Mouse (Mus musculus): ENCODE results near the gene Fam20b. TPM values are rescaled to one million over a fixed set of nuclear protein-coding genes. Genes with fewer than 3 reads are reported as not detected.

Fam20b gene
- polyA plus RNA-seq, 1 experiment from 2014 or later: 45.5 TPM

GRCm38 (mm10) chr1:156642813-156643212, 76.1 kb downstream of the Fam20b start:
- H3K9me3 ChIP-seq: no peaks in the 10 kb centered on the region
- H3K4me3 ChIP-seq (replicated peaks): no peak overlapping the region
- H3K4me2 ChIP-seq (replicated peaks): no peak overlapping the region
- peaks cover 19% of the 10 kb centered on the region; the same call in 1 of the 2 replicates for H3K36me3 ChIP-seq
- WGBS: 72% methylated on average over 12 of the region's 12 CpGs
- no peak overlapping the region for H3K27ac ChIP-seq
- no peaks in the 10 kb centered on the region for H3K27me3 ChIP-seq (replicated peaks)
- no peak for ATAC-seq
- no peak overlapping the region for H3K9ac ChIP-seq
- no peaks in the 10 kb centered on the region for H3K4me1 ChIP-seq (replicated peaks)

DNA sequence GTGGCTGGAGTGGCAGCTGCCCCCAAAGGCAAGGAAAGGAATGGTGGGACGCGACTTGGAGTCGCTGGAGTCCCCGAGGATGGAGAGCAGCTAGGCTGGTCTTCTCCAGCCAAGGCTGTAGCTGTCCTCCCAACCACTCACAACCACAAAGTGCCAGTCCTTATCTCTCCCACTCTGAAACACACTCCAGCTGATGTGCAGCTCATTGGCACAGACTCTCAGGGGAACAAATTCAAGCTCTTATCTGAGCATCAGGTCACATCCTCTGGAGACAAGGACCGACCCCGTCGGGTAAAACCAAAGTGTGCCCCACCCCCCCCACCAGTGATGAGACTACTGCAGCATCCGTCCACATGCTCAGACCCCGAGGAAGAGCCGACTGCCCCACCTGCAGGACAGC, 77.1 kb downstream of the Fam20b start:
- Histone ChIP-seq H3K4me3 (replicated peaks) (no peak overlapping the region), H3K4me2 (replicated peaks) (no peak overlapping the region), H3K27ac (no peak overlapping the region), H3K4me1 (replicated peaks) (no peaks in the 10 kb centered on the region), H3K36me3 (peaks cover 19% of the 10 kb centered on the region; the same call in 1 of the 2 replicates), H3K27me3 (replicated peaks) (no peaks in the 10 kb centered on the region), H3K9ac (no peak overlapping the region), H3K9me3 (no peaks in the 10 kb centered on the region)
- ATAC-seq: no peak
- WGBS: 85% methylated on average over 10 of the region's 10 CpGs

- WGBS: 75% methylated on average over 4 of the region's 4 CpGs
- Histone ChIP-seq H3K4me1 (replicated peaks) (no peaks in the 10 kb centered on the region), H3K4me2 (replicated peaks) (no peak overlapping the region), H3K36me3 (peaks cover 19% of the 10 kb centered on the region; the same call in 1 of the 2 replicates), H3K9me3 (no peaks in the 10 kb centered on the region), H3K9ac (no peak overlapping the region), H3K27me3 (replicated peaks) (no peaks in the 10 kb centered on the region), H3K4me3 (replicated peaks) (no peak overlapping the region), H3K27ac (no peak overlapping the region)
- no peak for ATAC-seq
Measured at GRCm38 (mm10) chr1:156640577-156640976, 78.3 kb downstream of the Fam20b start.

GRCm38 (mm10) chr1:156639455-156639854, 79.4 kb downstream of the Fam20b start:
- H3K27me3 ChIP-seq (replicated peaks): no peaks in the 10 kb centered on the region
- 87% methylated on average over 5 of the region's 5 CpGs for WGBS
- no peak overlapping the region for H3K9ac ChIP-seq
- no peaks in the 10 kb centered on the region for H3K4me1 ChIP-seq (replicated peaks)
- no peak for ATAC-seq
- H3K4me2 ChIP-seq (replicated peaks): no peak overlapping the region
- peaks cover 21% of the 10 kb centered on the region; the same call in 1 of the 2 replicates for H3K36me3 ChIP-seq
- no peak overlapping the region for H3K27ac ChIP-seq
- H3K9me3 ChIP-seq: no peaks in the 10 kb centered on the region
- no peak overlapping the region for H3K4me3 ChIP-seq (replicated peaks)

- 85% methylated on average over 2 of the region's 2 CpGs for WGBS
- no peak for ATAC-seq
- Histone ChIP-seq H3K4me3 (replicated peaks) (no peak overlapping the region), H3K4me2 (replicated peaks) (no peak overlapping the region), H3K27me3 (replicated peaks) (no peaks in the 10 kb centered on the region), H3K27ac (no peak overlapping the region), H3K9me3 (no peaks in the 10 kb centered on the region), H3K4me1 (replicated peaks) (no peaks in the 10 kb centered on the region), H3K9ac (no peak overlapping the region), H3K36me3 (peaks cover 18% of the 10 kb centered on the region)
Measured at GRCm38 (mm10) chr1:156635148-156635547, 83.7 kb downstream of the Fam20b start.

GRCm38 (mm10) chr1:156633095-156633494, 85.8 kb downstream of the Fam20b start:
- Histone ChIP-seq H3K9ac (no peak overlapping the region), H3K9me3 (no peaks in the 10 kb centered on the region), H3K4me1 (replicated peaks) (no peaks in the 10 kb centered on the region), H3K4me2 (replicated peaks) (no peak overlapping the region), H3K27ac (no peak overlapping the region), H3K4me3 (replicated peaks) (no peak overlapping the region), H3K36me3 (peaks cover 24% of the 10 kb centered on the region), H3K27me3 (replicated peaks) (no peaks in the 10 kb centered on the region)
- 77% methylated on average over 10 of the region's 10 CpGs for WGBS
- peak; percentile 67 for ATAC-seq

GRCm38 (mm10) chr1:156630965-156631364, 87.9 kb downstream of the Fam20b start:
- Histone ChIP-seq H3K4me1 (replicated peaks) (no peaks in the 10 kb centered on the region), H3K27me3 (replicated peaks) (no peaks in the 10 kb centered on the region), H3K9me3 (no peaks in the 10 kb centered on the region), H3K4me3 (replicated peaks) (no peak overlapping the region), H3K27ac (no peak overlapping the region), H3K9ac (no peak overlapping the region), H3K36me3 (peaks cover 24% of the 10 kb centered on the region), H3K4me2 (replicated peaks) (no peak overlapping the region)
- ATAC-seq: no peak

- Histone ChIP-seq H3K4me2 (replicated peaks) (no peak overlapping the region), H3K4me3 (replicated peaks) (no peak overlapping the region), H3K4me1 (replicated peaks) (no peaks in the 10 kb centered on the region), H3K9me3 (no peaks in the 10 kb centered on the region), H3K27ac (no peak overlapping the region), H3K36me3 (peaks cover 24% of the 10 kb centered on the region), H3K9ac (no peak overlapping the region), H3K27me3 (replicated peaks) (no peaks in the 10 kb centered on the region)
- 93% methylated on average over 8 of the region's 8 CpGs for WGBS
- ATAC-seq: no peak
Measured at GRCm38 (mm10) chr1:156629984-156630383, 88.9 kb downstream of the Fam20b start.

Other genes starting within 250 kb of the Fam20b start
- 78.4 and 88.6 TPM in 2 replicates for gene Soat1, start 244.8 kb downstream of the Fam20b start, polyA plus RNA-seq (2015; fragmentation: Nextera tagmentation; extraction: Ambion mirVana)
- 0.37 and 0.62 TPM in 2 replicates for gene Gm10031, start 195.1 kb downstream of the Fam20b start, polyA plus RNA-seq (2015; fragmentation: Nextera tagmentation; extraction: Ambion mirVana)
- 2.6 and 3.2 TPM in 2 replicates for gene Abl2, start 160.3 kb downstream of the Fam20b start, polyA plus RNA-seq (2015; fragmentation: Nextera tagmentation; extraction: Ambion mirVana)
- gene Tor3a, start 44.7 kb downstream of the Fam20b start, polyA plus RNA-seq (2015; fragmentation: Nextera tagmentation; extraction: Ambion mirVana): 5.4 and 5.6 TPM in 2 replicates
- 29.4 and 29.6 TPM in 2 replicates for gene Angptl1, start 119.5 kb upstream of the Fam20b start, polyA plus RNA-seq (2015; fragmentation: Nextera tagmentation; extraction: Ambion mirVana)
- gene Ralgps2, start 220.5 kb upstream of the Fam20b start, polyA plus RNA-seq (2015; fragmentation: Nextera tagmentation; extraction: Ambion mirVana): 36.5 and 41.3 TPM in 2 replicates

Measured in intestine, embryonic 15.5 days (tissue).